Mouse (Mus musculus) kidney, adult 2 months (tissue): ENCODE results near the gene Hspa2. TPM values are rescaled to one million over a fixed set of nuclear protein-coding genes. Genes with fewer than 3 reads are reported as not detected.

Source experiments
- DNase-seq: peaks from one replicate; pipeline ENCODE4 v3.0.0; 2021
- H3K27ac ChIP-seq: fragments of 200-500 bp; 2 replicates; pipeline ENCODE4 v1.5.1; 2012; ENCODE audit warnings: low read depth, low read length, control low read depth, inconsistent platforms; ENCODE audit not compliant: insufficient read depth
- H3K27me3 ChIP-seq: fragments of 200-500 bp; replicated peaks from 2 replicates; pipeline ENCODE4 v1.6.1; 2012; ENCODE audit warnings: mild to moderate bottlenecking, moderate library complexity, low read length, inconsistent platforms; ENCODE audit not compliant: control insufficient read depth, insufficient read depth
- H3K36me3 ChIP-seq: fragments of 200-500 bp; 2 replicates; pipeline ENCODE4 v1.6.1; 2012; ENCODE audit warnings: mild to moderate bottlenecking, moderate library complexity, low read length, inconsistent platforms; ENCODE audit not compliant: control insufficient read depth, insufficient read depth
- H3K4me1 ChIP-seq: fragments of 200-500 bp; 2 replicates; pipeline ENCODE4 v1.6.1; 2011; ENCODE audit warnings: low read length; ENCODE audit not compliant: control insufficient read depth, insufficient read depth
- H3K4me3 ChIP-seq: fragments of 200-500 bp; 2 replicates; pipeline ENCODE4 v1.5.1; 2011; ENCODE audit warnings: mild to moderate bottlenecking, low read depth, low read length, control low read depth; ENCODE audit not compliant: insufficient read depth
- CTCF ChIP-seq: fragments of 200-500 bp; conservative IDR thresholded peaks from 2 replicates; pipeline ENCODE4 v1.5.1; 2011; ENCODE audit warnings: low read depth, mild to moderate bottlenecking, control low read depth, low read length, moderate library complexity, mixed read lengths; ENCODE audit not compliant: insufficient read depth, insufficient read length
- POLR2A ChIP-seq: fragments of 200-500 bp; IDR thresholded peaks from one replicate; pipeline ENCODE4 v1.6.1; 2011; ENCODE audit warnings: low read depth, low read length, control low read depth
- WGBS: fragments of 180-500 bp; shearing (Covaris S2); methylation state at CpG from one replicate; pipeline ENCODE4 v1.1.7; 2018; 5-methylcytosine and 5-hydroxymethylcytosine counted together
- polyA plus RNA-seq: library from polyadenylated mRNA; depleted of rRNA; stranded (reverse); fragments of >200 nt; gene quantifications from 2 replicates; pipeline ENCODE4 v1.2.3, GENCODE M21; 2012; rRNA removed

Hspa2 gene
- polyA plus RNA-seq, 1 experiment, result 11.8 TPM

DNA sequence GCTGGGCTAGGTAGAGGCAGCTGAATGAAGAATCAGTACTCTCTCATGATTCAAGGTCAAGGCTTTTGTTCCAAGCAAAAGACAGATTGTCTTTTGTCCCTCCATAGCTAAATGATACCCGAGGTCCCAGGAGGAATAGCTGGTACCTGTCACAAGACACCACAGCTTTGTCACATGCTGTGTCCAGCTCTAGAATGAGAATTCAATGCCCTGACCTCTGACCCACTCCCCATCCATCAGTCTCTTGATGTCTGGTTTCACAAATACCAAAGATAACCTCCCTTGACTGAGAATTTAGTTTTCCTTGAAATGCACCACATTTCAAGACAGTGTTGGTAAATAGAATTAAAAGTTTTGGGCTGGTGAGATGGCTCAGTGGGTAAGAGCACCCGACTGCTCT is 48.2 kb downstream of the Hspa2 start:
- TF ChIP-seq POLR2A (no peak), CTCF (no peak)
- no peak overlapping the region for H3K4me3 ChIP-seq
- no peak overlapping the region for H3K27ac ChIP-seq
- DNase-seq, result no peak
- WGBS, result 53% methylated on average over 2 of the region's 2 CpGs
- no peaks in the 10 kb centered on the region for H3K36me3 ChIP-seq
- H3K27me3 ChIP-seq, result no peaks in the 10 kb centered on the region; the same call in 1 of the 2 replicates
- peaks cover under 1% of the 10 kb centered on the region for H3K4me1 ChIP-seq

Other genes with a start within 250 kb of the Hspa2 start
- 0.17 and 0.31 TPM in 2 replicates for gene Esr2, start 226.9 kb upstream of the Hspa2 start, polyA plus RNA-seq
- gene Tex21, start 157.4 kb upstream of the Hspa2 start, polyA plus RNA-seq, result 0.11 TPM in 1 of 2 replicates, not detected in the other
- 128 and 132 TPM in 2 replicates for gene Mthfd1, start 148.9 kb upstream of the Hspa2 start, polyA plus RNA-seq
- gene Akap5, start 79.3 kb upstream of the Hspa2 start, polyA plus RNA-seq, result 0.19 and 0.27 TPM in 2 replicates
- 4.9 and 5.9 TPM in 2 replicates for gene Zbtb25, start 34.6 kb upstream of the Hspa2 start, polyA plus RNA-seq
- 1.5 and 1.6 TPM in 2 replicates for gene Zbtb1, start 33.9 kb upstream of the Hspa2 start, polyA plus RNA-seq
- gene Ppp1r36, start 13.4 kb downstream of the Hspa2 start, polyA plus RNA-seq, result 0.23 and 0.31 TPM in 2 replicates
- 57.9 and 67.6 TPM in 2 replicates for gene Plekhg3, start 126.7 kb downstream of the Hspa2 start, polyA plus RNA-seq